Mouse (Mus musculus): Measurements from ENCODE around the gene Gm45208. TPM values are rescaled to one million over a fixed set of nuclear protein-coding genes. Genes with fewer than 3 reads are reported as not detected.

The Gm45208 gene
- polyA plus RNA-seq (2016; fragmentation: Nextera tagmentation; extraction: Ambion mirVana) = not detected in 2 replicates

- peak within 1 kb of the TSS; percentile 51 for H3K4me3 ChIP-seq
- H3K4me1 ChIP-seq = peaks cover 5% of the 10 kb centered on the region
- H3K27me3 ChIP-seq (replicated peaks) = no peaks in the 10 kb centered on the region
- ATAC-seq (ENCODE audit: low FRiP score, low read depth) = peak; percentile 91
- H3K36me3 ChIP-seq = peaks cover 16% of the 10 kb centered on the region
- H3K4me2 ChIP-seq (replicated peaks) = peak within 1 kb of the TSS; percentile 64
- peak within 1 kb of the TSS; percentile 37; the same call in 1 of the 2 replicates for H3K27ac ChIP-seq
- H3K9me3 ChIP-seq = no peaks in the 10 kb centered on the region
- WGBS = 22% methylated on average over 22 of the region's 22 CpGs
- H3K9ac ChIP-seq = peak within 1 kb of the TSS; percentile 52; the same call in 1 of the 2 replicates
These were observed at the start of gene Gm45208 for GRCm38 (mm10) chrX:7721514-7722281. TSS of gene Gm45208 (plus strand) at chrX:7722245.

GRCm38 (mm10) chrX:7672739-7673138, 49.3 kb upstream of the Gm45208 start:
- Histone ChIP-seq H3K36me3 (no peaks in the 10 kb centered on the region), H3K27me3 (replicated peaks) (no peaks in the 10 kb centered on the region), H3K9me3 (no peaks in the 10 kb centered on the region), H3K27ac (no peak overlapping the region), H3K9ac (no peak overlapping the region), H3K4me3 (no peak overlapping the region), H3K4me1 (no peaks in the 10 kb centered on the region), H3K4me2 (replicated peaks) (no peak overlapping the region)
- 50% methylated on average over 6 of the region's 6 CpGs for WGBS
- no peak for ATAC-seq (ENCODE audit: low FRiP score, low read depth)

GRCm38 (mm10) chrX:7673578-7674281, 48.3 kb upstream of the Gm45208 start:
- Histone ChIP-seq H3K27ac (no peak overlapping the region), H3K27me3 (replicated peaks) (no peaks in the 10 kb centered on the region), H3K4me2 (replicated peaks) (no peak overlapping the region), H3K36me3 (no peaks in the 10 kb centered on the region), H3K9me3 (no peaks in the 10 kb centered on the region), H3K4me1 (no peaks in the 10 kb centered on the region), H3K9ac (no peak overlapping the region), H3K4me3 (no peak overlapping the region)
- WGBS = 35% methylated on average over 12 of the region's 12 CpGs
- no peak for ATAC-seq (ENCODE audit: low FRiP score, low read depth)

- H3K27me3 ChIP-seq (replicated peaks) = no peaks in the 10 kb centered on the region
- no peak for ATAC-seq (ENCODE audit: low FRiP score, low read depth)
- H3K9me3 ChIP-seq = no peaks in the 10 kb centered on the region
- H3K9ac ChIP-seq = no peak overlapping the region
- H3K4me1 ChIP-seq = no peaks in the 10 kb centered on the region
- H3K4me3 ChIP-seq = 0 out of 2 replicates have a peak overlapping the region, but pooled peaks have one; percentile 9
- H3K4me2 ChIP-seq (replicated peaks) = peak overlapping the region; percentile 46
- H3K36me3 ChIP-seq = no peaks in the 10 kb centered on the region
- 35% methylated on average over 28 of the region's 28 CpGs for WGBS
- no peak overlapping the region for H3K27ac ChIP-seq
These were observed 47.6 kb upstream of the Gm45208 start for GRCm38 (mm10) chrX:7674284-7675000.

GRCm38 (mm10) chrX:7675001-7675380, 47.1 kb upstream of the Gm45208 start:
- no peak for ATAC-seq (ENCODE audit: low FRiP score, low read depth)
- 39% methylated on average over 10 of the region's 10 CpGs for WGBS
- H3K4me3 ChIP-seq = 0 out of 2 replicates have a peak overlapping the region, but pooled peaks have one; percentile 9

GRCm38 (mm10) chrX:7678986-7679385, 43.1 kb upstream of the Gm45208 start:
- Histone ChIP-seq H3K27me3 (replicated peaks) (no peaks in the 10 kb centered on the region; the same call in 1 of the 2 replicates), H3K4me3 (no peak overlapping the region), H3K27ac (no peak overlapping the region), H3K9me3 (no peaks in the 10 kb centered on the region), H3K4me2 (replicated peaks) (no peak overlapping the region), H3K9ac (no peak overlapping the region), H3K36me3 (no peaks in the 10 kb centered on the region), H3K4me1 (no peaks in the 10 kb centered on the region)
- WGBS = 50% methylated on average over 3 of the region's 3 CpGs
- no peak for ATAC-seq (ENCODE audit: low FRiP score, low read depth)

More at GRCm38 (mm10) chrX:7675001-7675380, 47.1 kb upstream of the Gm45208 start:
- no peaks in the 10 kb centered on the region for H3K36me3 ChIP-seq
- no peaks in the 10 kb centered on the region for H3K27me3 ChIP-seq (replicated peaks)
- no peak overlapping the region for H3K27ac ChIP-seq
- no peak overlapping the region for H3K9ac ChIP-seq
- no peaks in the 10 kb centered on the region for H3K9me3 ChIP-seq
- H3K4me2 ChIP-seq (replicated peaks) = peak overlapping the region; percentile 46
- H3K4me1 ChIP-seq = no peaks in the 10 kb centered on the region

- H3K4me3 ChIP-seq = 0 out of 2 replicates have a peak overlapping the region, but pooled peaks have one; percentile 2
- H3K27me3 ChIP-seq (replicated peaks) = no peaks in the 10 kb centered on the region; the same call in 1 of the 2 replicates
- no peaks in the 10 kb centered on the region for H3K9me3 ChIP-seq
- no peak overlapping the region for H3K9ac ChIP-seq
- no peak overlapping the region for H3K27ac ChIP-seq
- H3K4me2 ChIP-seq (replicated peaks) = peak overlapping the region; percentile 53
- no peaks in the 10 kb centered on the region for H3K36me3 ChIP-seq
- 23% methylated on average over 27 of the region's 27 CpGs for WGBS
- H3K4me1 ChIP-seq = no peaks in the 10 kb centered on the region
- ATAC-seq (ENCODE audit: low FRiP score, low read depth) = peak; percentile 91
These were observed 42.5 kb upstream of the Gm45208 start for GRCm38 (mm10) chrX:7679405-7680056.

- Histone ChIP-seq H3K4me3 (0 out of 2 replicates have a peak overlapping the region, but pooled peaks have one; percentile 2), H3K9ac (no peak overlapping the region), H3K27ac (no peak overlapping the region), H3K9me3 (no peaks in the 10 kb centered on the region), H3K4me2 (replicated peaks) (peak overlapping the region; percentile 53), H3K36me3 (no peaks in the 10 kb centered on the region), H3K27me3 (replicated peaks) (no peaks in the 10 kb centered on the region; the same call in 1 of the 2 replicates), H3K4me1 (no peaks in the 10 kb centered on the region)
- WGBS = 18% methylated on average over 12 of the region's 12 CpGs
- ATAC-seq (ENCODE audit: low FRiP score, low read depth) = peak; percentile 54; the same call in 1 of the 2 replicates
These were observed 42.0 kb upstream of the Gm45208 start for GRCm38 (mm10) chrX:7680057-7680412.

GRCm38 (mm10) chrX:7680864-7681263, 41.2 kb upstream of the Gm45208 start, which contains the start of gene Magix:
TSS of gene Magix (minus strand) at chrX:7681251.
- 74% methylated on average over 14 of the region's 14 CpGs for WGBS
- no peaks in the 10 kb centered on the region for H3K4me1 ChIP-seq
- H3K4me3 ChIP-seq = no peak within 1 kb of the TSS
- H3K9me3 ChIP-seq = no peaks in the 10 kb centered on the region
- H3K4me2 ChIP-seq (replicated peaks) = peak within 1 kb of the TSS; percentile 53
- H3K9ac ChIP-seq = no peak within 1 kb of the TSS
- H3K27ac ChIP-seq = no peak within 1 kb of the TSS
- no peaks in the 10 kb centered on the region for H3K36me3 ChIP-seq
- ATAC-seq (ENCODE audit: low FRiP score, low read depth) = no peak
- H3K27me3 ChIP-seq (replicated peaks) = no peaks in the 10 kb centered on the region; the same call in 1 of the 2 replicates

- H3K36me3 ChIP-seq = no peaks in the 10 kb centered on the region
- H3K9me3 ChIP-seq = no peaks in the 10 kb centered on the region
- WGBS = 98% methylated on average over 2 of the region's 2 CpGs
- no peak for ATAC-seq (ENCODE audit: low FRiP score, low read depth)
- H3K4me2 ChIP-seq (replicated peaks) = no peak overlapping the region
- H3K27me3 ChIP-seq (replicated peaks) = no peaks in the 10 kb centered on the region
- H3K4me1 ChIP-seq = no peaks in the 10 kb centered on the region
- H3K4me3 ChIP-seq = no peak overlapping the region
- no peak overlapping the region for H3K27ac ChIP-seq
- H3K9ac ChIP-seq = no peak overlapping the region
These were observed 33.7 kb upstream of the Gm45208 start for GRCm38 (mm10) chrX:7688321-7688720.

- Histone ChIP-seq H3K4me1 (no peaks in the 10 kb centered on the region), H3K4me3 (no peak overlapping the region), H3K9me3 (no peaks in the 10 kb centered on the region), H3K36me3 (no peaks in the 10 kb centered on the region), H3K4me2 (replicated peaks) (no peak overlapping the region), H3K27ac (no peak overlapping the region), H3K9ac (no peak overlapping the region), H3K27me3 (replicated peaks) (no peaks in the 10 kb centered on the region)
- 69% methylated on average over 3 of the region's 3 CpGs for WGBS
- no peak for ATAC-seq (ENCODE audit: low FRiP score, low read depth)
These were observed 31.6 kb upstream of the Gm45208 start for GRCm38 (mm10) chrX:7690486-7690885.

All from neural tube, embryonic 12.5 days (tissue).